Mouse (Mus musculus) spleen, adult 2 months (tissue): Measurements from ENCODE around the gene Rere. TPM values are rescaled to one million over a fixed set of nuclear protein-coding genes. Genes with fewer than 3 reads are reported as not detected.

Experiments used
- DNase-seq, 2 experiments: peaks; one replicate each; pipeline versions ENCODE4 v3.0.0 to v3.0.0-alpha.2; 2012 to 2021; ENCODE audit warnings: low spot score in 2 of 2, low read depth in 1 of 2
- H3K27ac ChIP-seq: fragments of 200-500 bp; 2 replicates; pipeline ENCODE4 v1.5.1; 2012; ENCODE audit warnings: low read length, inconsistent platforms; ENCODE audit not compliant: insufficient read depth
- H3K27me3 ChIP-seq: fragments of 200-500 bp; 2 replicates; pipeline ENCODE4 v1.6.1; 2012; ENCODE audit warnings: mild to moderate bottlenecking, moderate library complexity, low read length, inconsistent platforms; ENCODE audit not compliant: control insufficient read depth, insufficient read depth
- H3K36me3 ChIP-seq: fragments of 200-500 bp; 2 replicates; pipeline ENCODE4 v1.6.1; 2012; ENCODE audit warnings: mild to moderate bottlenecking, low read length, inconsistent platforms; ENCODE audit not compliant: control insufficient read depth, insufficient read depth
- H3K4me1 ChIP-seq: fragments of 200-500 bp; 2 replicates; pipeline ENCODE4 v1.6.1; 2011; ENCODE audit warnings: inconsistent platforms; ENCODE audit not compliant: control insufficient read depth, insufficient read depth, insufficient read length
- H3K4me3 ChIP-seq: fragments of 200-500 bp; 2 replicates; pipeline ENCODE4 v1.5.1; 2011; ENCODE audit warnings: mild to moderate bottlenecking, inconsistent platforms; ENCODE audit not compliant: insufficient read depth, insufficient read length; ENCODE audit errors: extremely low read depth
- CTCF ChIP-seq: fragments of 200-500 bp; IDR thresholded peaks from 2 replicates; pipeline ENCODE4 v1.5.1; 2011; ENCODE audit warnings: mild to moderate bottlenecking, inconsistent platforms; ENCODE audit not compliant: insufficient read depth, insufficient read length, insufficient replicate concordance; ENCODE audit errors: extremely low read depth
- POLR2A ChIP-seq: fragments of 200-500 bp; IDR thresholded peaks from 2 replicates; pipeline ENCODE4 v1.6.1; 2011; ENCODE audit warnings: low read depth, low read length, inconsistent platforms
- WGBS: fragments of 180-500 bp; shearing (Covaris S2); methylation state at CpG from one replicate; pipeline ENCODE4 v1.1.7; 2018; 5-methylcytosine and 5-hydroxymethylcytosine counted together
- polyA plus RNA-seq: library from polyadenylated mRNA; depleted of rRNA; stranded (reverse); fragments of >200 nt; gene quantifications from 2 replicates; pipeline ENCODE4 v1.2.3, GENCODE M21; 2012

Gene Rere
- polyA plus RNA-seq, 1 experiment = 66.2 TPM

DNA sequence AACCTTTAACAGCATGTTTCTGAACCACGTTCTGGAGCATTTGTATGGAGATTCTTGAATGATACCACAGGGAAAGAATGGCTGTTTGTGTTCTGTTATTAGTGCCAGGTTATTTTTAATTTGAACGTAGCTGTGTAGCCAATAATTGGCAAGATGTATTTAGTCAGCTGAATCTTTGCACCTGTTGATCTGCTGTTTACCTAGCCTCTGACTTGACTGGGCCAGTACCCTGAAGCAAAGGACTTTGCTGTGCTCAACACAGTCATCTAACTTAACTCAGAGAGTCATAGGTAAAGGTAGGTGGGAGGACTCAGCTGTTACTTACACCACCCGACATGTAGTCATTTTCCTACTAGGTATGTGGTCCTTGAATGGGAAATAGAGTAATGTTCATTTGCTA, 278.1 kb downstream of the Rere start:
- WGBS = 82% methylated on average over 3 of the region's 3 CpGs
- Histone ChIP-seq H3K4me1 (peaks cover 22% of the 10 kb centered on the region; the same call in 1 of the 2 replicates), H3K27me3 (no peaks in the 10 kb centered on the region), H3K36me3 (no peaks in the 10 kb centered on the region), H3K27ac (no peak overlapping the region), H3K4me3 (no peak overlapping the region)
- TF ChIP-seq CTCF (no peak), POLR2A (no peak)
- DNase-seq = no peak

DNA sequence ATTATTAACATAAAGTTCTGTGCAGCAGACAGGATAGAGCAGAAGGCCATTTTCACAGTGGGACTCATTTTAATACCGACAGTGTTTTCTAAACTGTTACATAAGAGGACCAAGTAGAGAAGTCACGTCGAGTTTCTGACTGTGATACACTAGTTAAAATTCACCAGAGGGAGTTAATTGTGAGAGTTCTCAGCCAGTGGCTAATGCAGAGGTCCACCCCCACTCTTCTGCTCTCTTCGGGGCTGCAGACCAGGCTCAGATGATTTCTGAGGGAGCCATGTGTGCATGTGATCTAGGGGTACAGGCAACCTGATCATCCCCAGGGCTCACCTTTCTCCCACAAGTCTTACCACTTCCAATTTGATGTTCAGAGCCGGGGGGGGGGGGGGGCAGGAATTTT, 281.8 kb downstream of the Rere start:
- no peaks in the 10 kb centered on the region for H3K27me3 ChIP-seq
- no peaks in the 10 kb centered on the region for H3K36me3 ChIP-seq
- no peak for DNase-seq
- no peak for TF ChIP-seq CTCF
- no peak for TF ChIP-seq POLR2A
- no peak overlapping the region for H3K27ac ChIP-seq
- no peak overlapping the region for H3K4me3 ChIP-seq
- H3K4me1 ChIP-seq = peaks cover 25% of the 10 kb centered on the region; the same call in 1 of the 2 replicates
- 58% methylated on average over 5 of the region's 5 CpGs for WGBS

GRCm38 (mm10) chr4:150566193-150566592, 284.7 kb downstream of the Rere start:
- WGBS = 1% methylated on average over 6 of the region's 6 CpGs
- H3K27ac ChIP-seq = peak overlapping the region; percentile 72
- DNase-seq = peak; percentile 86 to 88

DNA sequence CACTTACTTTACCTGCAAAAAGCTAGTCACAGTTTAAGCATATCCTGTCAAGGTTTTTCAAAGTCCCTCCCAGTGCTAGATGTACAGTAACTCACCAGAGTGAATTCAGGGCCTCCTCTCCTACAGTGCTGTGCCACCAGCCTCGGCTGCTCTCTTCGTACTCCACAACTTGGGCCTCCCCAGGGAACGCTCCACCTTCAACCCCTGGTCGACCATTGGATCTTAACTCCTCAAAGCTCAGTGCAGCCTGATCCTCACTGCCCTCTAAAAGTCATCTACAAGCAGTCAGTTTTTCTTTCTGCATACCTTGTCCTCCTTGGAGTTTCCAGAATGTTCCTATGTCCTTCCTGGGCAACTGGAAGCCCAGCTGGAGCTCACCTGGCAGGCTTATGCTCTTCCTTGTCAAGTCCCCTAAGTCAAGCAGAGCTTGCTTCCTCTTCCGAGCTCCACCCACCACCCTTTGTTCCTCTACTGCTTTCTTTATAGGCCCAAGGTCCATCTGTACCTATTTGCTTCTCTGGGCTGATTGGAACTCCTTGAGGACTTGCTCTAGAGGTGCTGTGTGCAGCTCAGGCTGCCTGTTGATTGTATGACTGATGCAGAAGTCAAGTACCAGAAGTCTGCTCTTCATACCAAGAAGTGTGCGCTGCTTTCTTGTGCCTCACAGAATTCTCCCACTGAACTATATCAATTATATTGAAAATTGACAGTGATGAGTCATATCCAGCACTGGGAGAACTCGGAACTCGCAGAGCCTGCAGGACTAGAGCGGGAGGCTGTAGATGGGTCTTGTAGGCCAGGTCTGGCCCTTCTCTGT, 287.1 kb downstream of the Rere start:
- H3K27ac ChIP-seq = peak overlapping the region; percentile 100
- no peak for TF ChIP-seq CTCF
- peak; percentile 51; the same call in 1 of the 2 replicates for TF ChIP-seq POLR2A
- no peaks in the 10 kb centered on the region for H3K27me3 ChIP-seq
- DNase-seq = peak; percentile 67 to 72
- H3K36me3 ChIP-seq = peaks cover 3% of the 10 kb centered on the region
- WGBS = 16% methylated on average over 9 of the region's 9 CpGs
- peaks cover 32% of the 10 kb centered on the region; the same call in 1 of the 2 replicates for H3K4me1 ChIP-seq
- peak overlapping the region; percentile 96 for H3K4me3 ChIP-seq

More at GRCm38 (mm10) chr4:150566193-150566592, 284.7 kb downstream of the Rere start:
- Histone ChIP-seq H3K4me1 (peaks cover 23% of the 10 kb centered on the region; the same call in 1 of the 2 replicates), H3K27me3 (no peaks in the 10 kb centered on the region), H3K36me3 (no peaks in the 10 kb centered on the region), H3K4me3 (no peak overlapping the region; the same call in 1 of the 2 replicates)
- TF ChIP-seq CTCF = no peak
- TF ChIP-seq POLR2A = peak; percentile 21; the same call in 1 of the 2 replicates

- Histone ChIP-seq H3K36me3 (peaks cover 3% of the 10 kb centered on the region), H3K4me3 (peak overlapping the region; percentile 96), H3K27ac (peak overlapping the region; percentile 100), H3K27me3 (no peaks in the 10 kb centered on the region), H3K4me1 (peaks cover 28% of the 10 kb centered on the region; the same call in 1 of the 2 replicates)
- under 1% methylated on average over 69 of the region's 73 CpGs for WGBS
- TF ChIP-seq POLR2A = 0 out of 2 replicates have a peak, but pooled peaks have one; percentile 32
- TF ChIP-seq CTCF = no peak
- peak in 1 of 2 experiments; percentile 63 for DNase-seq
Observed at GRCm38 (mm10) chr4:150569135-150569833, 287.8 kb downstream of the Rere start.

GRCm38 (mm10) chr4:150569834-150570571, 288.6 kb downstream of the Rere start:
- H3K4me1 ChIP-seq = peaks cover 33% of the 10 kb centered on the region; the same call in 1 of the 2 replicates
- DNase-seq = peak in 1 of 2 experiments; percentile 39
- no peaks in the 10 kb centered on the region for H3K27me3 ChIP-seq
- under 1% methylated on average over 27 of the region's 27 CpGs for WGBS
- TF ChIP-seq CTCF (no peak), POLR2A (no peak)
- peaks cover 6% of the 10 kb centered on the region for H3K36me3 ChIP-seq
- peak overlapping the region; percentile 96 for H3K4me3 ChIP-seq
- H3K27ac ChIP-seq = peak overlapping the region; percentile 100
